Mouse (Mus musculus): ENCODE results near the gene Kdm6b. TPM values are rescaled to one million over a fixed set of nuclear protein-coding genes. Genes with fewer than 3 reads are reported as not detected.

Gene Kdm6b
- polyA plus RNA-seq, 1 experiment from 2014 or later = 17.4 TPM

DNA sequence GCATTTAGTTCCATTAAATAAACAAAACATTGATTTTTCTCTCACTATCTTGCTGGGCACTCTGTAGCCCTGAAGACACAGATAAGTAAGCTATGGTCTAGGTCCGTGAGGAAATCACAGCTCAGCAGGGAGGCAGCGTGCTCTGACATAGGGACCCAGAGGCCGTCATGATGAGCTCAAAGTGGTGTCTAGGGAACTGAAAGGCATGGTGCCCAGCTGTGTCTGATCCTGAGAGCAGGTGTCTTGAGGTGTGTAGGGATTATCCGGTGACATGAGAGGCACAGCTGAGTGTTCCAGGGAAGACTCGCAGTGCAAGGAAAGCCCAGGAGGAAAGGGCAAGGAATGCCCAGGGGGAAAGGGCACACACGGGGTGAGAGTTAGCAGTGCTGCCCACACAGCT is 19.7 kb upstream of the Kdm6b start:
- Histone ChIP-seq H3K4me1 (replicated peaks; ENCODE audit: control insufficient read depth, insufficient read depth, low read length) (peaks cover 11% of the 10 kb centered on the region), H3K9me3 (ENCODE audit: control insufficient read depth, low read length) (no peaks in the 10 kb centered on the region), H3K27me3 (replicated peaks; ENCODE audit: control insufficient read depth, insufficient read depth, low read length) (0 out of 2 replicates have a peak, but pooled peaks cover 5% of the 10 kb centered on the region), H3K36me3 (ENCODE audit: control insufficient read depth, insufficient read depth, low read length) (no peaks in the 10 kb centered on the region), H3K9ac (ENCODE audit: low read depth, low read length) (no peak overlapping the region), H3K27ac (ENCODE audit: low read depth, low read length) (no peak overlapping the region), H3K4me2 (no peak overlapping the region), H3K4me3 (ENCODE audit: low read depth, low read length) (no peak overlapping the region)
- DNase-seq (ENCODE audit: low spot score) = no peak
- ATAC-seq (replicated peaks; ENCODE audit: low FRiP score) = no peak
- 62% methylated on average over 6 of the region's 6 CpGs for WGBS

DNA sequence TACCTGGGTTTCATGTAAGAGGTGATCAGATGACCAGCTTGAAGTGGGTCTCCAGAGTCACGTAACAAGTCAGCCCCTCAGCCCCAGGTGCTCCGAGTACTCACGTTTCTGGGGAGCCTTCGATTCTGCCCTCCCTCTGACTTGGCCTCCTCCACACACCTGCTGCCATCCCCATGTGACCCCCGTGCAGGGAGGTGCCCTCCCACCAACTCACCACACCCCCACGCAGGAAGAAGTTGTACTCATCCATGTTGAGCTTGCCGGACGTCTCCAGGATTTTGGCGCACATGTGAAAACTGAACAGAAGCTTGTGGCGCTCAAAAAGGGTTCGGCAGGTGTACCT is 19.1 kb upstream of the Kdm6b start:
- WGBS = 71% methylated on average over 11 of the region's 11 CpGs
- no peak overlapping the region for H3K27ac ChIP-seq (ENCODE audit: low read depth, low read length)

DNA sequence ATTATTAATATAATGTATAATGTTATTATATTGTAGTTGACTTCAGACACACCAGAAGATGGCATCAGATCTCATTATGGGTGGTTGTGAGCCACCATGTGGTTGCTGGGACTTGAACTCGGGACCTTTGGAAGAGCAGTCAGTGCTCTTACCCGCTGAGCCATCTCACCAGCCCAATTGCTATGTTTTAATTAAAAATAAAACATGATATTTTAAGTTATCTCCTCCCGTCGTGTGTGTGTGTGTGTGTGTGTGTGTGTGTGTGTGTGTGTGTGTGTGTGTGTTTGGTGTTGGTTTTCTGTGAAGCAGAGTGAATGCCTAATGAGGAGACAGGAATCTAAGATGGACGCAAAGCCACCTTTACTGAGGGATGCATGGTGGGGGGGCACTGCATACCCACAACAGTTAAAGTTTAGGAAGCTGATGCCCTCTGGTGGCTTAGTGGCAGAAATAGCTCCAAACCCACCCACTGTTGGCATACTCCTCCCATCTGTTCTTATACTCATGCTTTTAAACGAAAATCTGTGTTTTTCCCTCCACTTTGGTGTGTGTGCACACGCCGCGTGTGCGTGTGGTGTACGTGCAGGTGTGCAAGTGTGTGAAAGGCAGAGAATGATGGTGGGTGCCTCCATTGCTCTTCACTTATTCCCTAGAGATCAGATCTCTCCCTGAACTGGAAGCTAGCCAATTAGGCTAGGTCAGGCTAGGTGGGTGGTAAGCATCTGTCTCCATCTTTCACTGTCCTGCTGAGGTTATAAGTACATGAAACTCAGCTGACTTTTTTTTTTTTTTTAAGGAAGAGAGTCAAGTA is 18.6 kb upstream of the Kdm6b start:
- H3K4me2 ChIP-seq = no peak overlapping the region
- no peak overlapping the region for H3K9ac ChIP-seq (ENCODE audit: low read depth, low read length)
- DNase-seq (ENCODE audit: low spot score) (peak; percentile 51), ATAC-seq (replicated peaks; ENCODE audit: low FRiP score) (0 out of 2 replicates have a peak, but pooled peaks have one; percentile 47)
- H3K27ac ChIP-seq (ENCODE audit: low read depth, low read length) = no peak overlapping the region
- no peaks in the 10 kb centered on the region for H3K36me3 ChIP-seq (ENCODE audit: control insufficient read depth, insufficient read depth, low read length)
- H3K4me3 ChIP-seq (ENCODE audit: low read depth, low read length) = no peak overlapping the region
- 40% methylated on average over 11 of the region's 11 CpGs for WGBS
- H3K27me3 ChIP-seq (replicated peaks; ENCODE audit: control insufficient read depth, insufficient read depth, low read length) = 0 out of 2 replicates have a peak, but pooled peaks cover 5% of the 10 kb centered on the region
- peaks cover 11% of the 10 kb centered on the region for H3K4me1 ChIP-seq (replicated peaks; ENCODE audit: control insufficient read depth, insufficient read depth, low read length)
- H3K9me3 ChIP-seq (ENCODE audit: control insufficient read depth, low read length) = no peaks in the 10 kb centered on the region

More for the DNA sequence above, 19.1 kb upstream of the Kdm6b start:
- no peak overlapping the region for H3K4me3 ChIP-seq (ENCODE audit: low read depth, low read length)
- no peak overlapping the region for H3K9ac ChIP-seq (ENCODE audit: low read depth, low read length)
- H3K36me3 ChIP-seq (ENCODE audit: control insufficient read depth, insufficient read depth, low read length) = no peaks in the 10 kb centered on the region
- no peak for ATAC-seq (replicated peaks; ENCODE audit: low FRiP score)
- no peaks in the 10 kb centered on the region for H3K9me3 ChIP-seq (ENCODE audit: control insufficient read depth, low read length)
- H3K4me1 ChIP-seq (replicated peaks; ENCODE audit: control insufficient read depth, insufficient read depth, low read length) = peaks cover 11% of the 10 kb centered on the region
- DNase-seq (ENCODE audit: low spot score) = no peak
- H3K4me2 ChIP-seq = no peak overlapping the region
- H3K27me3 ChIP-seq (replicated peaks; ENCODE audit: control insufficient read depth, insufficient read depth, low read length) = 0 out of 2 replicates have a peak, but pooled peaks cover 5% of the 10 kb centered on the region

DNA sequence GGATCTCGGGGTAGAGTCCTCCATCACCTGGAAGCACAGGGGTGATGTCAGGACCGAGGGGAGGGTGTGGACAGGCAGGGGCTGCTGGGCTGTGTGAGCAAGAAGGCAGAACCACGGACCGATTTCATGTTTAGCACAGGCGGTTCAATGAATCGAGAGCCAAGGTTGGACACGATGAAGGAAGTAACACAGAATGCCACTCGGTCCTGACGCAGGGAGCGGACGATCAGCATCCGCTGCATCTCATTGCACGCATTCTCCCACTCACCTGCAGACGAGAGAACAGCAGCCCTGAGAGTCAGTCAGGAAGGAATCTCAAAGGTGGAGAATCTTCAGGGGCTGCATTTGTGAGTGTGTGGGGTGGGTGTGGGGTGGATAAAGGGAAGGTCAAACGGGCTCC is 17.2 kb upstream of the Kdm6b start:
- Histone ChIP-seq H3K4me1 (replicated peaks; ENCODE audit: control insufficient read depth, insufficient read depth, low read length) (peaks cover 16% of the 10 kb centered on the region), H3K36me3 (ENCODE audit: control insufficient read depth, insufficient read depth, low read length) (no peaks in the 10 kb centered on the region), H3K4me3 (ENCODE audit: low read depth, low read length) (no peak overlapping the region), H3K4me2 (no peak overlapping the region), H3K9me3 (ENCODE audit: control insufficient read depth, low read length) (no peaks in the 10 kb centered on the region), H3K27me3 (replicated peaks; ENCODE audit: control insufficient read depth, insufficient read depth, low read length) (0 out of 2 replicates have a peak, but pooled peaks cover 5% of the 10 kb centered on the region), H3K9ac (ENCODE audit: low read depth, low read length) (no peak overlapping the region), H3K27ac (ENCODE audit: low read depth, low read length) (no peak overlapping the region)
- DNase-seq (ENCODE audit: low spot score) (no peak), ATAC-seq (replicated peaks; ENCODE audit: low FRiP score) (no peak)
- 89% methylated on average over 15 of the region's 15 CpGs for WGBS

DNA sequence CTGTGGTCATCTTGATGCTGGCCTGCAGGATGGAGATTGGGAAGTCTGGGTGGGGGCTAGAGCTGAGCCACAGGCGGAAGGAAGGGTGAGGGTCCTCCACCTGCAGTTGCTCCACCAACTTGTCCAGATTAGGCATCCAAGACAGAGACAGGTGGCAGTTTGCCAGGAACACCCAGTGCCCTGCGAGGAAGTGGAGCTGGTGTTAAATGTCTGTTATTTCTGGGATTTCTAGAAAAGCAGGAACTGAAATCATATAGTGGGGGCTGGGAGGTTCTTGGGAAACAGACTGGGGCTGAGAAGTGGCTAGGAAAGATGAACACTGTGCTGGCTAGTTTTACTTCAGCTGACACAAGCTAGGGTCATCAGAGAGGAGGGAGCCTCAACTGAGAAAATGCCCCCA is 15.8 kb upstream of the Kdm6b start:
- 0 out of 2 replicates have a peak, but pooled peaks cover 3% of the 10 kb centered on the region for H3K27me3 ChIP-seq (replicated peaks; ENCODE audit: control insufficient read depth, insufficient read depth, low read length)
- peaks cover 16% of the 10 kb centered on the region for H3K4me1 ChIP-seq (replicated peaks; ENCODE audit: control insufficient read depth, insufficient read depth, low read length)
- 37% methylated on average over 2 of the region's 2 CpGs for WGBS
- H3K4me3 ChIP-seq (ENCODE audit: low read depth, low read length) = no peak overlapping the region
- no peak for ATAC-seq (replicated peaks; ENCODE audit: low FRiP score)
- no peaks in the 10 kb centered on the region for H3K9me3 ChIP-seq (ENCODE audit: control insufficient read depth, low read length)
- H3K36me3 ChIP-seq (ENCODE audit: control insufficient read depth, insufficient read depth, low read length) = no peaks in the 10 kb centered on the region
- H3K27ac ChIP-seq (ENCODE audit: low read depth, low read length) = no peak overlapping the region
- no peak overlapping the region for H3K9ac ChIP-seq (ENCODE audit: low read depth, low read length)
- DNase-seq (ENCODE audit: low spot score) = no peak
- no peak overlapping the region for H3K4me2 ChIP-seq

DNA sequence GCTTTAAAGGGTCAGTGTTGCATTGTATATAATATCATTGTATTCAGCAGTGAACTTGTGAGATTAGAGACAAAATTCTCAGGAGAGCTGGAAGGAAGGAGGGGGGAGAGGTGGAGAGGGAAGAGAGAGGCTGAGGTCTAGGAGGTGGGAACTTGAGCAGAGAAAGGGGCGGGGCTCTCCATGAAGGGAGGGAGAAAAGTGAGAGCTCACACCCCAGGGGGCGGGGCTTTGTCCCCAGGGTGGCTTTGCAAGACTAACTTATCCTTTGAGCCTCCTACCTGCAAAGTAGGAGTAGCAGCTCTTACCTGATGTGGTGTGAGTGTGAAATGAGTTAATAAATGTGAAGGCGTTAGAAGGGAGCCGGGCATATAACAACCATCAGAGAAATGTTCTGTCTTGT is 15.3 kb upstream of the Kdm6b start:
- ATAC-seq (replicated peaks; ENCODE audit: low FRiP score) = no peak
- Histone ChIP-seq H3K27ac (ENCODE audit: low read depth, low read length) (no peak overlapping the region), H3K4me3 (ENCODE audit: low read depth, low read length) (no peak overlapping the region), H3K4me2 (no peak overlapping the region), H3K27me3 (replicated peaks; ENCODE audit: control insufficient read depth, insufficient read depth, low read length) (0 out of 2 replicates have a peak, but pooled peaks cover 3% of the 10 kb centered on the region), H3K36me3 (ENCODE audit: control insufficient read depth, insufficient read depth, low read length) (no peaks in the 10 kb centered on the region), H3K9me3 (ENCODE audit: control insufficient read depth, low read length) (no peaks in the 10 kb centered on the region), H3K4me1 (replicated peaks; ENCODE audit: control insufficient read depth, insufficient read depth, low read length) (peaks cover 19% of the 10 kb centered on the region), H3K9ac (ENCODE audit: low read depth, low read length) (no peak overlapping the region)
- peak; percentile 40 for DNase-seq (ENCODE audit: low spot score)
- WGBS = 18% methylated on average over 4 of the region's 4 CpGs

DNA sequence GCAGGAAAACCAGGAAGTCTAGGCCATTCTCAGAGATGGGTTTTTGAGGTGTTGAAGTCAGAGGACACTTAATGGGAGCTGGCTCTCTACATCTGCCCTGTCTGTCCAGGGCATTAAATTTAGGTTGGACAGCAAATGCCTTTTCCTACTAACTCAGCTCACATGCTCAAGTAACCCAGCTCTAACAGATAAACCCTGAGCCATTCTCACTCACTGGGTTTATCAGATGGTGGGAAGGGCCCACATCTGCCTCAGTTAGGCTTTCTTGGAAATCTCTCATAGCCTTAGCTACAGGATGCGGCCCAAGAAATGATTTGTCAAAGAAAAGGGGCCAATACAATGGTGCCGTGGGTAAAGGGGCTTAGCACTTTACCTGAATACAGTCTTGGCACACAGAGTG is 12.8 kb upstream of the Kdm6b start:
- no peaks in the 10 kb centered on the region for H3K36me3 ChIP-seq (ENCODE audit: control insufficient read depth, insufficient read depth, low read length)
- H3K9me3 ChIP-seq (ENCODE audit: control insufficient read depth, low read length) = no peaks in the 10 kb centered on the region
- DNase-seq (ENCODE audit: low spot score) = no peak
- no peak; the same call in 1 of the 2 replicates for ATAC-seq (replicated peaks; ENCODE audit: low FRiP score)
- no peak overlapping the region for H3K4me2 ChIP-seq
- peaks cover 22% of the 10 kb centered on the region for H3K4me1 ChIP-seq (replicated peaks; ENCODE audit: control insufficient read depth, insufficient read depth, low read length)
- no peak overlapping the region for H3K4me3 ChIP-seq (ENCODE audit: low read depth, low read length)
- WGBS = 65% methylated on average over 2 of the region's 2 CpGs
- H3K27me3 ChIP-seq (replicated peaks; ENCODE audit: control insufficient read depth, insufficient read depth, low read length) = peaks cover 19% of the 10 kb centered on the region
- no peak overlapping the region for H3K9ac ChIP-seq (ENCODE audit: low read depth, low read length)
- no peak overlapping the region for H3K27ac ChIP-seq (ENCODE audit: low read depth, low read length)

DNA sequence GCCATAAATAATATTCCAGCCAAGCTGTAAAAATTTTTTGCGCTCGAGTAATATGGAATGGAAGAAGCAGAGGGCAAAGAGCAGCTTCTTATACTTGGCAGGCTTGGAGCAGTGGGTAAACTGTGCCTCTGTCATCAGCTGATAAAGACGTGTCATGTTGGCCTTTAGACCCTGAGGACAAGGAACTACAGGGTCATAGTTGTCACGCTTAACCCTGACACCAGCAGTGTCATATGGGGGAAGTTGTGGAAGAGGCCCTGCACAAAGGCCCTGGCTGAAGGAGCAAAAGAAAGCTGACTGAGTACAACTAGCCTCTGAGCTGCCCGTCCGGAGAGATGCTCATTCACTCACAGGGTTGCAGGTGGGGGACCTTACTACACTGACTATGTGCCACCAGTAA is 10.4 kb upstream of the Kdm6b start:
- Histone ChIP-seq H3K4me3 (ENCODE audit: low read depth, low read length) (no peak overlapping the region), H3K4me2 (no peak overlapping the region), H3K9me3 (ENCODE audit: control insufficient read depth, low read length) (no peaks in the 10 kb centered on the region), H3K27ac (ENCODE audit: low read depth, low read length) (no peak overlapping the region), H3K36me3 (ENCODE audit: control insufficient read depth, insufficient read depth, low read length) (no peaks in the 10 kb centered on the region), H3K27me3 (replicated peaks; ENCODE audit: control insufficient read depth, insufficient read depth, low read length) (peaks cover 28% of the 10 kb centered on the region), H3K4me1 (replicated peaks; ENCODE audit: control insufficient read depth, insufficient read depth, low read length) (peaks cover 34% of the 10 kb centered on the region), H3K9ac (ENCODE audit: low read depth, low read length) (no peak overlapping the region)
- DNase-seq (ENCODE audit: low spot score) (no peak), ATAC-seq (replicated peaks; ENCODE audit: low FRiP score) (no peak)
- WGBS = 45% methylated on average over 6 of the region's 6 CpGs

DNA sequence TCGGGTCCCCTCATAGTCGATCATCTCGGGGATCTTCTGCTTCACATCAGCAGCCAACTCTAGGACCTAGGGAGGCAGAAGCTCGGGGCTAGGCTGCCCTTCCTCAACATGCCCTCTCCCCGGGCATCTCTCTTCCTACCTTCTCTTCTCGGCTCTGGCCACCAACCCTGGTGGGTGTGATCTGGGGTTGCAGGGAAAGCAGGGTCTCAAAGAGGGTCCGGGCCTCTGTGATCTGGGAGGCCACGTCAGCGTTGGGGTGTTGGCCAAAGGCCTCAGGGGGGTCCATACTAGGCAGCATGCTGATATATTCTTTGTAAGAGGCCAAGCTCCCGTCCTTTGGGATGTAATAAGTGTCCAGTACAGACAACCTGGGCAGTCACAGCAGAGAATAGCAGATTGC is 9.4 kb upstream of the Kdm6b start:
- Histone ChIP-seq H3K9ac (ENCODE audit: low read depth, low read length) (no peak overlapping the region), H3K27ac (ENCODE audit: low read depth, low read length) (no peak overlapping the region), H3K4me1 (replicated peaks; ENCODE audit: control insufficient read depth, insufficient read depth, low read length) (peaks cover 33% of the 10 kb centered on the region), H3K27me3 (replicated peaks; ENCODE audit: control insufficient read depth, insufficient read depth, low read length) (peaks cover 28% of the 10 kb centered on the region), H3K4me3 (ENCODE audit: low read depth, low read length) (no peak overlapping the region), H3K36me3 (ENCODE audit: control insufficient read depth, insufficient read depth, low read length) (no peaks in the 10 kb centered on the region), H3K9me3 (ENCODE audit: control insufficient read depth, low read length) (no peaks in the 10 kb centered on the region), H3K4me2 (no peak overlapping the region)
- ATAC-seq (replicated peaks; ENCODE audit: low FRiP score) (no peak), DNase-seq (ENCODE audit: low spot score) (no peak)
- WGBS = 88% methylated on average over 10 of the region's 10 CpGs

Measured in liver, embryonic 11.5 days (tissue).